Mouse (Mus musculus) G1E (cell line): ENCODE results near the gene Cdk6.
"Not testable (repeated sequence)": the region's sequence is repeated elsewhere in the genome, so short reads cannot be mapped to it uniquely, and the experiment has no call there.

ENCODE experiments used
- CTCF ChIP-seq: IDR thresholded peaks from 2 replicates; pipeline ENCODE4 v1.5.1; 2012; ENCODE audit warnings: low read depth, low read length, inconsistent platforms, mixed read lengths
- GATA1 ChIP-seq: IDR thresholded peaks from 2 replicates; pipeline ENCODE4 v1.6.1; 2012; ENCODE audit warnings: borderline replicate concordance, low read length, inconsistent platforms, mixed read lengths
- GATA2 ChIP-seq: IDR thresholded peaks from 2 replicates; pipeline ENCODE4 v1.6.1; 2012; ENCODE audit warnings: low read depth, low read length, inconsistent platforms, borderline replicate concordance
- POLR2AphosphoS5 ChIP-seq: IDR thresholded peaks from 2 replicates; pipeline ENCODE4 v1.6.1; 2012; ENCODE audit warnings: low read depth, low read length, inconsistent platforms; ENCODE audit not compliant: insufficient replicate concordance
- TAL1 ChIP-seq: conservative IDR thresholded peaks from 2 replicates; pipeline ENCODE4 v1.6.1; 2012; ENCODE audit warnings: low read depth, low read length, inconsistent platforms, mixed read lengths

GRCm38 (mm10) chr5:3418183-3418582 lies 76.9 kb downstream of the Cdk6 start:
- TF ChIP-seq CTCF, GATA1, POLR2AphosphoS5, TAL1, GATA2: not testable (repeated sequence)
